Comparison of ENCODE assay signal across 9 mouse cellular contexts in the genomic region with DNA sequence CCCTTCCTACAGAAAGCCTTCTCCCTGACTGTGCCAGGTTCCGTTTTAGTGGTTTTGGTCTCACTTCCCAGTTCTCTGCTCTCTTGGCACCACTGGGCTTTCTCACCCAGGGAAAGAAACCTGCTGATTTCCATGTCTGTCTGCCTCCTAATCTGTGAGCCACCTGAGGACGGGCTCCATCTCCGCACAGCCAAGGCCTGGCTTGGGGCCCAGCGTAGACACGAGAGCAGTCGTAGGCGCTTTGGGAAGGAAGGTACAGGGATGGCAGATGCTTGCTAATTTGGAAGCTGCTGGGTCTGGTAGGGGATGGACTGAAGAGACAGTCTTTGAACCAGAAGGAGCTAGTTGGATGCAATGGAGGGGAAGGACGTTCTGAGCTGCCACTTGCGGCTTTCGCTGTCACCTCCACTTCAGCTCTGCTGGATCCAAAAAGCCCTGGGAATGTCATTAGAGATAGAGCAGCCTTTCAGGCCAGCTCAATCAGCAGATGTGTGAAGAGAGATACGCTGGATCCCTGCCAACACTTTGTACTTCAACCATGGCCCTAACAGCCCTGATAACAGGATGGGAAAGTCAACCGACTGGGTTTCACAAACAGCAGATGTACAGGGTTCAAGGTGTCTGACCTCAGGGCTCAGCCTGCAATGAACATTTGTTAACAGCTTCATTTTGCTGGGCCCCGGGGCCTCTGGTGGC. TPM values are rescaled to one million over a fixed set of nuclear protein-coding genes. Genes with fewer than 3 reads are reported as not detected.
DNase-seq lines count a peak whose midpoint lies in the region; ATAC-seq lines count a peak whose summit lies in the region.
"Had no signal": no experiment of that assay in that cellular context is flagged by ENCODE, and none has a peak within 500 bp of the region (broad histone marks: within the 10 kb centered on the region; RNA-seq: fewer than 3 reads in every experiment).

No protein-coding gene starts in this region.

- no peaks in the 10 kb centered on the region for H3K36me3 ChIP-seq in kidney, embryonic 14.5 days (ENCODE audit: control insufficient read depth, insufficient read depth, low read length)
- H3K36me3 ChIP-seq in heart, embryonic 15.5 days: no peaks in the 10 kb centered on the region
- H3K36me3 ChIP-seq: embryonic facial prominence, embryonic 15.5 days had no signal

- H3K4me2 ChIP-seq in kidney, embryonic 14.5 days (replicated peaks; ENCODE audit: low read depth, low read length): no peak overlapping the region
- H3K4me2 ChIP-seq in heart, embryonic 15.5 days: peak overlapping the region; percentile 25
- H3K4me2 ChIP-seq: embryonic facial prominence, embryonic 15.5 days had no signal

- no peak for ATAC-seq in kidney, embryonic 14.5 days (ENCODE audit: low FRiP score, low TSS enrichment)
- ATAC-seq in heart, embryonic 15.5 days (replicated peaks; ENCODE audit: insufficient number of reproducible peaks, insufficient read depth, low FRiP score, low read depth): peak; percentile 71

- H3K9ac ChIP-seq in kidney, embryonic 14.5 days (ENCODE audit: low read depth, low read length): no peak overlapping the region
- no peak overlapping the region for H3K9ac ChIP-seq in heart, embryonic 15.5 days
- H3K9ac ChIP-seq: embryonic facial prominence, embryonic 15.5 days had no signal

- H3K27me3 ChIP-seq in kidney, embryonic 14.5 days (ENCODE audit: control insufficient read depth, insufficient read depth, low read length): peaks cover 4% of the 10 kb centered on the region; the same call in 1 of the 2 replicates
- peaks cover 3% of the 10 kb centered on the region; the same call in 1 of the 2 replicates for H3K27me3 ChIP-seq in heart, embryonic 15.5 days
- H3K27me3 ChIP-seq: embryonic facial prominence, embryonic 15.5 days had no signal

- H3K27ac ChIP-seq in kidney, embryonic 14.5 days (ENCODE audit: low read depth, low read length): no peak overlapping the region
- H3K27ac ChIP-seq in heart, embryonic 15.5 days: peak overlapping the region; percentile 79
- H3K27ac ChIP-seq: embryonic facial prominence, embryonic 15.5 days had no signal

- H3K4me1 ChIP-seq in kidney, embryonic 14.5 days (ENCODE audit: control insufficient read depth, insufficient read depth, low read length): 0 out of 2 replicates have a peak, but pooled peaks cover 7% of the 10 kb centered on the region
- peaks cover 21% of the 10 kb centered on the region for H3K4me1 ChIP-seq in heart, embryonic 15.5 days (replicated peaks)
- H3K4me1 ChIP-seq: embryonic facial prominence, embryonic 15.5 days had no signal

- H3K4me3 ChIP-seq in kidney, embryonic 14.5 days (ENCODE audit: low read length): no peak overlapping the region
- H3K4me3 ChIP-seq in heart, embryonic 15.5 days: no peak overlapping the region; the same call in 1 of the 2 replicates
- H3K4me3 ChIP-seq: embryonic facial prominence, embryonic 15.5 days had no signal

- peak; percentile 45 for DNase-seq in kidney, postnatal 10 days
- DNase-seq in cerebellum, postnatal 25 days: peak; percentile 75 to 87
- DNase-seq in layer of hippocampus, postnatal 36 days: peak; percentile 33 to 36
- DNase-seq in right cerebral cortex, postnatal 25 days: peak; percentile 82
- no peak for DNase-seq in urinary bladder, postnatal 4 days (ENCODE audit: low spot score in 2 of 2)
- DNase-seq in gastrocnemius, adult 18-20 months (ENCODE audit: low spot score): no peak

- H3K9me3 ChIP-seq in kidney, embryonic 14.5 days (ENCODE audit: control insufficient read depth, low read length): no peaks in the 10 kb centered on the region
- H3K9me3 ChIP-seq in heart, embryonic 15.5 days (replicated peaks): no peaks in the 10 kb centered on the region
- H3K9me3 ChIP-seq: embryonic facial prominence, embryonic 15.5 days had no signal

- 63% methylated on average over 13 of the region's 13 CpGs for WGBS in kidney, embryonic 14.5 days
- 15% methylated on average over 13 of the region's 13 CpGs for WGBS in heart, embryonic 15.5 days

RNA-seq across cellular contexts. Expression of a gene that starts 9.4 kb away (rescaled TPM):
- 2.0 and 2.2 TPM in 2 replicates for polyA plus RNA-seq in kidney, embryonic 14.5 days (2014; fragmentation: Nextera tagmentation; extraction: Ambion mirVana)
- 149 and 153 TPM in 2 replicates for polyA plus RNA-seq in heart, embryonic 15.5 days (2015; fragmentation: Nextera tagmentation; extraction: Ambion mirVana)
- total RNA-seq in layer of hippocampus, postnatal 36 days (2021): 1 to 10 TPM; 8.1 to 8.7 TPM
- under 1 TPM; 0.50 to 0.64 TPM for total RNA-seq in gastrocnemius, adult 18-20 months (2021)

RNA-seq across cellular contexts. Expression of a gene that starts 37.3 kb away (rescaled TPM):
- 0.14 TPM in 2 replicates for polyA plus RNA-seq in kidney, embryonic 14.5 days (2014; fragmentation: Nextera tagmentation; extraction: Ambion mirVana)
- polyA plus RNA-seq in heart, embryonic 15.5 days (2015; fragmentation: Nextera tagmentation; extraction: Ambion mirVana): 2.0 and 2.6 TPM in 2 replicates
- total RNA-seq in layer of hippocampus, postnatal 36 days (2021): 1 to 10 TPM; 6.6 TPM
- not detected for total RNA-seq in gastrocnemius, adult 18-20 months (2021)

RNA-seq across cellular contexts. Expression of a gene that starts 59.1 kb away (rescaled TPM):
- polyA plus RNA-seq in kidney, embryonic 14.5 days (2014; fragmentation: Nextera tagmentation; extraction: Ambion mirVana): 0.29 and 0.61 TPM in 2 replicates
- polyA plus RNA-seq in heart, embryonic 15.5 days (2015; fragmentation: Nextera tagmentation; extraction: Ambion mirVana): 0.09 and 0.34 TPM in 2 replicates
- total RNA-seq in layer of hippocampus, postnatal 36 days (2021): not detected
- not detected for total RNA-seq in gastrocnemius, adult 18-20 months (2021)

Comparison
In these comparisons a context has a peak if more than half of its experiments do, and no peak if none do; other contexts are left out.
1. DNase-seq: peak in kidney, postnatal 10 days (single experiment), cerebellum, postnatal 25 days (2 of 2), layer of hippocampus, postnatal 36 days (2 of 2) and right cerebral cortex, postnatal 25 days (single experiment); none in urinary bladder, postnatal 4 days (0 of 2) and gastrocnemius, adult 18-20 months (single experiment).
2. RNA of a gene that starts 9.4 kb away (total RNA-seq): 8.1 to 8.7 TPM in layer of hippocampus, postnatal 36 days; 0.50 to 0.64 TPM in gastrocnemius, adult 18-20 months; every median in the first group is over 4 times any median in the second.
3. RNA of a gene that starts 37.3 kb away (total RNA-seq): 6.6 TPM in layer of hippocampus, postnatal 36 days; not detected in gastrocnemius, adult 18-20 months; every median in the first group is over 4 times any median in the second.